Mouse (Mus musculus) CH12.LX (cell line): ENCODE data around the gene Pigyl. TPM values are rescaled to one million over a fixed set of nuclear protein-coding genes. Genes with fewer than 3 reads are reported as not detected.

Experiments
- DNase-seq: peaks from one replicate; pipeline ENCODE4 v3.0.0-alpha.2; 2013; ENCODE audit errors: extremely low read depth
- H3K27ac ChIP-seq: 2 replicates; pipeline ENCODE4 v1.5.1; 2012; ENCODE audit warnings: low read depth, mild to moderate bottlenecking, control low read depth, moderate library complexity; ENCODE audit not compliant: insufficient read depth
- H3K27me3 ChIP-seq: replicated peaks from 2 replicates; pipeline ENCODE3; 2012; ENCODE audit warnings: inconsistent platforms
- H3K36me3 ChIP-seq, 2 experiments: replicated peaks in 1 of 2; 2 replicates each; pipeline versions ENCODE3 to v1.6.1; 2012; ENCODE audit warnings: inconsistent platforms in 1 of 2, low read length in 1 of 2, mild to moderate bottlenecking in 1 of 2, mixed read lengths in 1 of 2, moderate library complexity in 1 of 2; ENCODE audit not compliant: control insufficient read depth in 1 of 2, insufficient read depth in 1 of 2
- H3K4me1 ChIP-seq, 2 experiments: 2 replicates each; pipeline ENCODE4 v1.6.1; 2012; ENCODE audit warnings: inconsistent platforms in 1 of 2, moderate library complexity in 1 of 2; ENCODE audit not compliant: insufficient read depth in 2 of 2, control insufficient read depth in 1 of 2
- H3K4me2 ChIP-seq: 2 replicates; pipeline ENCODE4 v1.6.1; 2012; ENCODE audit warnings: low read depth, mild to moderate bottlenecking, control low read depth; ENCODE audit not compliant: poor library complexity, insufficient read depth, severe bottlenecking
- H3K4me3 ChIP-seq, 3 experiments: fragments of 150-350 bp in 1 of 3; sonication (generic) in 1 of 3; replicated peaks in 1 of 3; 2 replicates each; pipeline versions ENCODE3 to v1.5.1; 2011 to 2012; ENCODE audit warnings: low read depth in 2 of 3, low read length in 2 of 3, mild to moderate bottlenecking in 2 of 3, moderate library complexity in 2 of 3, control low read depth in 1 of 3, improper control_type of control experiment in 1 of 3, inconsistent platforms in 1 of 3, mixed read lengths in 1 of 3; ENCODE audit not compliant: poor library complexity in 1 of 3
- H3K79me2 ChIP-seq: replicated peaks from 2 replicates; pipeline ENCODE4 v1.6.1; 2012; ENCODE audit warnings: mild to moderate bottlenecking, moderate library complexity; ENCODE audit not compliant: control insufficient read depth, poor library complexity, insufficient read depth, severe bottlenecking; ENCODE audit errors: extremely low read depth
- H3K9ac ChIP-seq: 2 replicates; pipeline ENCODE4 v1.6.1; 2012; ENCODE audit warnings: low read depth, mild to moderate bottlenecking, control low read depth, moderate library complexity; ENCODE audit not compliant: insufficient read depth
- H3K9me3 ChIP-seq: replicated peaks from 2 replicates; pipeline ENCODE3; 2012; ENCODE audit warnings: low read length, inconsistent platforms, mixed read lengths
- CHD1 ChIP-seq: IDR thresholded peaks from 2 replicates; pipeline ENCODE4 v1.6.1; 2012; ENCODE audit warnings: low read depth, low read length, improper control_type of control experiment, inconsistent platforms
- CHD2 ChIP-seq: IDR thresholded peaks from 2 replicates; pipeline ENCODE4 v1.6.1; 2011; ENCODE audit warnings: low read length, improper control_type of control experiment
- CTCF ChIP-seq, 2 experiments: IDR thresholded peaks in 1 of 2; conservative IDR thresholded peaks in 1 of 2; 2 replicates each; pipeline ENCODE4 v1.5.1; 2011 to 2012; ENCODE audit warnings: low read depth in 2 of 2, low read length in 2 of 2, improper control_type of control experiment in 1 of 2, inconsistent platforms in 1 of 2, mild to moderate bottlenecking in 1 of 2, moderate library complexity in 1 of 2
- E2F4 ChIP-seq: IDR thresholded peaks from 2 replicates; pipeline ENCODE4 v1.6.1; 2011; ENCODE audit warnings: low read depth, low read length, improper control_type of control experiment; ENCODE audit not compliant: insufficient replicate concordance
- ELF1 ChIP-seq: IDR thresholded peaks from 2 replicates; pipeline ENCODE4 v1.6.1; 2014; ENCODE audit warnings: low read depth, mild to moderate bottlenecking, inconsistent platforms, low read length, improper control_type of control experiment
- ETS1 ChIP-seq: conservative IDR thresholded peaks from 2 replicates; pipeline ENCODE4 v1.6.1; 2012; ENCODE audit warnings: low read depth, mild to moderate bottlenecking, inconsistent platforms, low read length, improper control_type of control experiment, moderate library complexity
- GABPA ChIP-seq: IDR thresholded peaks from 2 replicates; pipeline ENCODE4 v1.6.1; 2012; ENCODE audit warnings: low read depth, low read length, improper control_type of control experiment, inconsistent platforms; ENCODE audit not compliant: insufficient replicate concordance
- HCFC1 ChIP-seq: IDR thresholded peaks from 2 replicates; pipeline ENCODE4 v1.6.1; 2012; ENCODE audit warnings: low read depth, mild to moderate bottlenecking, inconsistent platforms, low read length, improper control_type of control experiment
- IRF4 ChIP-seq: IDR thresholded peaks from 2 replicates; pipeline ENCODE4 v1.6.1; 2014; ENCODE audit warnings: low read depth, mild to moderate bottlenecking, inconsistent platforms, low read length, improper control_type of control experiment
- JUND ChIP-seq: conservative IDR thresholded peaks from 2 replicates; pipeline ENCODE4 v1.6.1; 2011; ENCODE audit warnings: low read depth, low read length, improper control_type of control experiment
- KAT2A ChIP-seq: IDR thresholded peaks from 2 replicates; pipeline ENCODE4 v1.6.1; 2012; ENCODE audit warnings: low read length, improper control_type of control experiment, inconsistent platforms; ENCODE audit not compliant: insufficient replicate concordance
- MAFK ChIP-seq: IDR thresholded peaks from 2 replicates; pipeline ENCODE4 v1.6.1; 2011; ENCODE audit warnings: low read length, improper control_type of control experiment; ENCODE audit not compliant: insufficient replicate concordance
- MAX ChIP-seq: IDR thresholded peaks from 2 replicates; pipeline ENCODE4 v1.6.1; 2011; ENCODE audit warnings: low read length, improper control_type of control experiment
- MAZ ChIP-seq: IDR thresholded peaks from 2 replicates; pipeline ENCODE4 v1.6.1; 2012; ENCODE audit warnings: low read depth, mild to moderate bottlenecking, inconsistent platforms, low read length, improper control_type of control experiment, moderate library complexity
- MEF2A ChIP-seq: IDR thresholded peaks from 2 replicates; pipeline ENCODE4 v1.6.1; 2014; ENCODE audit warnings: low read depth, mild to moderate bottlenecking, inconsistent platforms, low read length, improper control_type of control experiment, borderline replicate concordance
- MYC ChIP-seq: IDR thresholded peaks from 2 replicates; pipeline ENCODE4 v1.6.1; 2011; ENCODE audit warnings: low read depth, mild to moderate bottlenecking, improper control_type of control experiment, low read length
- NRF1 ChIP-seq: IDR thresholded peaks from 2 replicates; pipeline ENCODE4 v1.6.1; 2014; ENCODE audit warnings: low read depth, mild to moderate bottlenecking, inconsistent platforms, low read length, improper control_type of control experiment, moderate library complexity
- PAX5 ChIP-seq: IDR thresholded peaks from 2 replicates; pipeline ENCODE4 v1.6.1; 2012; ENCODE audit warnings: low read length, inconsistent platforms, mixed read lengths
- POLR2A ChIP-seq: IDR thresholded peaks from 2 replicates; pipeline ENCODE4 v1.6.1; 2011; ENCODE audit warnings: low read depth, mild to moderate bottlenecking, improper control_type of control experiment, low read length
- POLR2AphosphoS2 ChIP-seq: IDR thresholded peaks from 2 replicates; pipeline ENCODE4 v1.6.1; 2011; ENCODE audit warnings: low read depth, low read length, improper control_type of control experiment
- RAD21 ChIP-seq: IDR thresholded peaks from 2 replicates; pipeline ENCODE4 v1.6.1; 2011; ENCODE audit warnings: low read depth, mild to moderate bottlenecking, low read length, improper control_type of control experiment, moderate library complexity
- SMC3 ChIP-seq: IDR thresholded peaks from 2 replicates; pipeline ENCODE4 v1.6.1; 2011; ENCODE audit warnings: low read depth, low read length, improper control_type of control experiment
- TBP ChIP-seq: conservative IDR thresholded peaks from 2 replicates; pipeline ENCODE4 v1.6.1; 2011; ENCODE audit warnings: low read depth, low read length, improper control_type of control experiment
- TCF12 ChIP-seq: IDR thresholded peaks from 2 replicates; pipeline ENCODE4 v1.6.1; 2014; ENCODE audit warnings: low read depth, mild to moderate bottlenecking, inconsistent platforms, low read length, improper control_type of control experiment
- USF1 ChIP-seq: IDR thresholded peaks from 2 replicates; pipeline ENCODE4 v1.6.1; 2014; ENCODE audit warnings: low read depth, mild to moderate bottlenecking, inconsistent platforms, low read length, improper control_type of control experiment
- ZC3H11A ChIP-seq: IDR thresholded peaks from 2 replicates; pipeline ENCODE4 v1.6.1; 2012; ENCODE audit warnings: low read depth, mild to moderate bottlenecking, inconsistent platforms, low read length, improper control_type of control experiment
- ZKSCAN1 ChIP-seq: IDR thresholded peaks from 2 replicates; pipeline ENCODE4 v1.6.1; 2012; ENCODE audit warnings: low read depth, inconsistent platforms, low read length, improper control_type of control experiment, borderline replicate concordance
- ZNF384 ChIP-seq: IDR thresholded peaks from 2 replicates; pipeline ENCODE4 v1.6.1; 2012; ENCODE audit warnings: low read depth, low read length, improper control_type of control experiment, inconsistent platforms
- dilution Hi-C: fragments of 300-500 bp; cut with MboI; formaldehyde crosslinking; loops from 2 replicates; pipeline ENCODE4 v1.14.3; 2020; ENCODE audit warnings: low sequenced_read_pairs; ENCODE audit not compliant: extremely low pct_unique_long_range_greater_than_20kb, extremely low pct_ligation_motif_present
- in situ Hi-C: fragments of 300-500 bp; cut with MboI; formaldehyde crosslinking; loops from 3 replicates; pipeline ENCODE4 v1.14.3; 2019; ENCODE audit warnings: low sequenced_read_pairs, low pct_ligation_motif_present, low pct_unique_long_range_greater_than_20kb, mixed read lengths
- polyA plus RNA-seq: library from polyadenylated mRNA; unstranded; fragments of >175 nt; gene quantifications from 2 replicates; pipeline ENCODE4 v1.2.1, GENCODE M21; 2012; ENCODE audit warnings: low read depth; ENCODE audit not compliant: insufficient read length
- total RNA-seq, 2 experiments: library from RNA; depleted of rRNA; stranded (reverse); fragments of 300-350 nt in 1 of 2; fragments of >200 nt in 1 of 2; gene quantifications; 2 replicates each; pipeline ENCODE4 v1.2.3; 2012 to 2014

Gene Pigyl
- total and polyA plus RNA-seq, 3 experiments: 5.0 to 24.9 (median 22.8) TPM

- Histone ChIP-seq H3K4me1 (peaks cover 0 to 3% of the 10 kb centered on the region in 2 experiments; a peak in 2 of 4 replicates), H3K36me3 (no peaks in the 10 kb centered on the region)
- no peak for TF ChIP-seq JUND
- TF ChIP-seq, all 38 proteins: peak for 0
- dilution Hi-C loops: no loop called here
- H3K9me3 ChIP-seq: peaks cover 11% of the 10 kb centered on the region
- no peaks in the 10 kb centered on the region for H3K79me2 ChIP-seq
- H3K4me3 ChIP-seq: no peak overlapping the region
- no peak overlapping the region for H3K27ac ChIP-seq
- in situ Hi-C loops: no loop called here
- H3K9ac ChIP-seq: no peak overlapping the region
- no peak overlapping the region for H3K4me2 ChIP-seq
- no peaks in the 10 kb centered on the region for H3K27me3 ChIP-seq
- DNase-seq: no peak
These were observed 16.9 kb upstream of the Pigyl start for GRCm38 (mm10) chr9:22139746-22140145.

GRCm38 (mm10) chr9:22143108-22144037 lies 13.3 kb upstream of the Pigyl start:
- TF ChIP-seq ZC3H11A (peak; percentile 68; the same call in 1 of the 2 replicates), PAX5 (no peak), USF1 (no peak), KAT2A (no peak), POLR2AphosphoS2 (no peak), NRF1 (no peak), ZKSCAN1 (no peak), SMC3 (peak; percentile 94), ETS1 (no peak), HCFC1 (no peak), ELF1 (no peak), TCF12 (no peak), RAD21 (peak; percentile 95), ZNF384 (no peak), MAZ (no peak), MAX (no peak), IRF4 (peak; percentile 17; the same call in 1 of the 2 replicates), CHD2 (no peak), MAFK (no peak), TBP (no peak), CTCF (conservative IDR thresholded peaks at IDR 0.05 in 1 of 2, IDR thresholded peaks at IDR 0.05 in 1 of 2; ENCODE audit: low read depth in 2 of 2, low read length in 2 of 2) (peak; percentile 81 to 97), GABPA (no peak), CHD1 (no peak), MEF2A (no peak), MYC (0 out of 2 replicates have a peak, but pooled peaks have one; percentile 53), POLR2A (no peak), E2F4 (no peak)
- Histone ChIP-seq H3K27ac (no peak overlapping the region), H3K79me2 (no peaks in the 10 kb centered on the region), H3K4me1 (peaks cover 6 to 15% of the 10 kb centered on the region in 2 experiments; a peak in 3 of 4 replicates), H3K9me3 (peaks cover 15% of the 10 kb centered on the region), H3K36me3 (no peaks in the 10 kb centered on the region), H3K4me2 (peak overlapping the region; percentile 93), H3K27me3 (no peaks in the 10 kb centered on the region), H3K9ac (no peak overlapping the region), H3K4me3 (no peak overlapping the region)
- peak; percentile 88 for DNase-seq
- dilution Hi-C loops (no loop called here), in situ Hi-C loops (no loop called here)
